Mouse (Mus musculus) heart, postnatal 25 days (tissue): ENCODE measurements around the gene Fam53b. TPM values are rescaled to one million over a fixed set of nuclear protein-coding genes. Genes with fewer than 3 reads are reported as not detected.

Experiments used
- DNase-seq: peaks from one replicate; pipeline ENCODE4 v3.0.0; 2022; ENCODE audit warnings: low spot score
- intact Hi-C: fragments of 180-260 bp; cut with DNase I; formaldehyde crosslinking; loops from one replicate; pipeline ENCODE4 v1.15.1; 2025
- total RNA-seq, 2 experiments: library from RNA; stranded (reverse); gene quantifications; 2 replicates each; pipeline ENCODE4 v1.2.3; 2021

The Fam53b gene
- total RNA-seq, 2 experiments from 2014 or later = 25.8 to 26.8 TPM

GRCm38 (mm10) chr7:132756325-132756724, 57.4 kb downstream of the Fam53b start:
- DNase-seq = no peak
- intact Hi-C loops = no loop called here

GRCm38 (mm10) chr7:132754389-132754750, 59.3 kb downstream of the Fam53b start:
- intact Hi-C loops = no loop called here
- no peak for DNase-seq

- DNase-seq = no peak
- intact Hi-C loops = no loop called here
These were observed 59.9 kb downstream of the Fam53b start for GRCm38 (mm10) chr7:132753518-132754388.

- no peak for DNase-seq
- intact Hi-C loops = no loop called here
These were observed 62.0 kb downstream of the Fam53b start for GRCm38 (mm10) chr7:132751716-132752115.

GRCm38 (mm10) chr7:132749504-132749903, 64.2 kb downstream of the Fam53b start:
- intact Hi-C loops = no loop called here
- DNase-seq = no peak

GRCm38 (mm10) chr7:132748076-132748769, 65.5 kb downstream of the Fam53b start:
- no peak for DNase-seq
- intact Hi-C loops = no loop called here

- no peak for DNase-seq
- intact Hi-C loops = no loop called here
These were observed 66.6 kb downstream of the Fam53b start for GRCm38 (mm10) chr7:132747096-132747495.

GRCm38 (mm10) chr7:132742912-132743311, 70.8 kb downstream of the Fam53b start:
- intact Hi-C loops = no loop called here
- no peak for DNase-seq

- intact Hi-C loops = loop anchor here (5.0 kb wide), 3 partner anchors 32 to 83 kb away; no protein-coding TSS in a partner anchor
These were observed 73.9 kb downstream of the Fam53b start for GRCm38 (mm10) chr7:132739829-132740228.

GRCm38 (mm10) chr7:132738844-132739243, 74.8 kb downstream of the Fam53b start:
- intact Hi-C loops = loop anchor here (5.0 kb wide), 3 partner anchors 33 to 82 kb away; no protein-coding TSS in a partner anchor
- DNase-seq = no peak

More at GRCm38 (mm10) chr7:132739829-132740228, 73.9 kb downstream of the Fam53b start:
- no peak for DNase-seq

- intact Hi-C loops = loop anchor here (5.0 kb wide), 3 partner anchors 36 to 79 kb away; no protein-coding TSS in a partner anchor
- DNase-seq = peak; percentile 34
These were observed 77.4 kb downstream of the Fam53b start for GRCm38 (mm10) chr7:132736099-132736862.

- DNase-seq = peak; percentile 48
- intact Hi-C loops = loop anchor here (2.0 to 5.0 kb wide), 5 partner anchors 20 to 78 kb away; no protein-coding TSS in a partner anchor
These were observed 78.5 kb downstream of the Fam53b start for GRCm38 (mm10) chr7:132735145-132735544.

- no peak for DNase-seq
- intact Hi-C loops = loop anchor here (2.0 kb wide), 2 partner anchors 19 to 77 kb away; no protein-coding TSS in a partner anchor
These were observed 79.5 kb downstream of the Fam53b start for GRCm38 (mm10) chr7:132734222-132734621.

GRCm38 (mm10) chr7:132733521-132733920, 80.2 kb downstream of the Fam53b start:
- no peak for DNase-seq
- intact Hi-C loops = no loop called here

- intact Hi-C loops = no loop called here
- no peak for DNase-seq
These were observed 81.4 kb downstream of the Fam53b start for GRCm38 (mm10) chr7:132732136-132732789.

- intact Hi-C loops = no loop called here
- no peak for DNase-seq
These were observed 82.1 kb downstream of the Fam53b start for GRCm38 (mm10) chr7:132731558-132731957.

- no peak for DNase-seq
- intact Hi-C loops = no loop called here
These were observed 83.2 kb downstream of the Fam53b start for GRCm38 (mm10) chr7:132730510-132730909.

GRCm38 (mm10) chr7:132729093-132729831, 84.4 kb downstream of the Fam53b start:
- intact Hi-C loops = loop anchor here (10.0 kb wide), 1 partner anchor 154 kb away; the partner anchor contains the start of gene Oat
- DNase-seq = no peak
